Mouse (Mus musculus) limb, embryonic 13.5 days (tissue): Measurements from ENCODE around the gene Auts2. TPM values are rescaled to one million over a fixed set of nuclear protein-coding genes. Genes with fewer than 3 reads are reported as not detected.

Experiments used
- ATAC-seq: fragments of 200-750 bp; cut with Nextera tagmentation; 2 replicates; pipeline ENCODE4 v1.8.0; 2017; ENCODE audit warnings: low read depth, moderate number of reproducible peaks, moderate TSS enrichment; ENCODE audit not compliant: low FRiP score
- H3K27ac ChIP-seq: fragments of 300-500 bp; sonication (generic); 2 replicates; pipeline ENCODE4 v1.5.1; 2015; ENCODE audit warnings: inconsistent platforms, mild to moderate bottlenecking, moderate library complexity
- H3K27me3 ChIP-seq: fragments of 300-500 bp; sonication (generic); 2 replicates; pipeline ENCODE4 v1.6.1; 2015; ENCODE audit warnings: mild to moderate bottlenecking, inconsistent platforms
- H3K36me3 ChIP-seq: fragments of 300-500 bp; sonication (generic); 2 replicates; pipeline ENCODE4 v1.6.1; 2015; ENCODE audit warnings: inconsistent platforms, mild to moderate bottlenecking, moderate library complexity
- H3K4me1 ChIP-seq: fragments of 300-500 bp; sonication (generic); 2 replicates; pipeline ENCODE4 v1.6.1; 2015; ENCODE audit warnings: inconsistent platforms
- H3K4me2 ChIP-seq: fragments of 300-500 bp; sonication (generic); replicated peaks from 2 replicates; pipeline ENCODE4 v1.6.1; 2015; ENCODE audit warnings: inconsistent platforms, mild to moderate bottlenecking, moderate library complexity
- H3K4me3 ChIP-seq: fragments of 300-500 bp; sonication (generic); 2 replicates; pipeline ENCODE4 v1.5.1; 2015; ENCODE audit warnings: moderate library complexity, mild to moderate bottlenecking, inconsistent platforms
- H3K9ac ChIP-seq: fragments of 300-500 bp; sonication (generic); 2 replicates; pipeline ENCODE4 v1.6.1; 2015; ENCODE audit warnings: mild to moderate bottlenecking, inconsistent platforms
- H3K9me3 ChIP-seq: fragments of 300-500 bp; sonication (generic); 2 replicates; pipeline ENCODE4 v1.6.1; 2016; ENCODE audit warnings: inconsistent platforms
- WGBS: fragments of 180-500 bp; shearing (Covaris S2); methylation state at CpG from one replicate; pipeline ENCODE4 v1.1.7; 2015; 5-methylcytosine and 5-hydroxymethylcytosine counted together
- polyA plus RNA-seq: library from polyadenylated mRNA; unstranded; fragments of >200 nt; fragmentation: Nextera tagmentation; extraction: Ambion mirVana; gene quantifications from 2 replicates; pipeline ENCODE4 v1.2.1, GENCODE M21; 2015

The Auts2 gene
- polyA plus RNA-seq, 1 experiment from 2014 or later = 55.1 TPM

DNA sequence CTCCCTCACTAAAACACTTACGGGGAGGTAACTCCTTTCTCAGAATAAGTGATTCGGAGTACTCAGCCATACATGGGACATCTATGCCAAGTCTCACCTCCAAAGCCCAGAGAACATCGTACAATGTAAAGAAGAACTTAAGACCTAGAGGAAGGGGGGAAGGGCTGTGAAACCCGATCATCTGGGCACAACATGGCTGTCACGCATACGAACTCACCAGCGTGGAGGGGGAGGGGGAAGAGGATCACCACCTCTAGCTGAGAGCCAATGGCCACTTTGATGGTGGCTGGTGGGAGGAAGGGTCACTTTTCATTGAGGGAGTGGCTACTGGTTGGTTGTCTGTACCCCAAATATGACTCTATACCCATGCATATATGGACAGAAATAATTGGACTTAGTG is 1053.3 kb downstream of the Auts2 start:
- no peak overlapping the region for H3K4me3 ChIP-seq
- WGBS = 80% methylated on average over 7 of the region's 7 CpGs
- H3K9ac ChIP-seq = no peak overlapping the region
- H3K9me3 ChIP-seq = peaks cover 12% of the 10 kb centered on the region
- no peak for ATAC-seq
- H3K36me3 ChIP-seq = peaks cover 22% of the 10 kb centered on the region
- H3K4me1 ChIP-seq = peaks cover 34% of the 10 kb centered on the region
- H3K4me2 ChIP-seq = no peak overlapping the region
- H3K27me3 ChIP-seq = no peaks in the 10 kb centered on the region
- no peak overlapping the region for H3K27ac ChIP-seq

DNA sequence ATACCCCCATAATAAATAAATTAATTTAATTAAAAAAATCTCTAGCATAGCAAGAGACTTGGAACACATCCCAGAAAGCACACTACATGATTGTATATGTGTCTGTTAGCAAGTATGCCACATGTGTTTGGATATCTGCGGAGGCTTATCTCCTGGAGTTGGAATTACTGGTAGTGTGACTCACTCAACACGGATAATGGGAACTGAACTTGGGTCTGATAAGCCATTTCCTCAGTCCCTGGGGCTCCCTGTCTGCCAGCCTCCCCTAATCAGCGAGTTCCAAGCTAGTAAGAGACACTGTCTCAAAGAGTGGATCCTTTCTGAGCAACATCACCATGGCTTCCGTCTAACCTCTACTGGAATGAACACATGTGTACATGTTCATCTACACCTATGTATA is 1056.6 kb downstream of the Auts2 start:
- no peak for ATAC-seq
- 95% methylated on average over 4 of the region's 4 CpGs for WGBS
- Histone ChIP-seq H3K27ac (no peak overlapping the region), H3K4me2 (no peak overlapping the region), H3K9ac (no peak overlapping the region), H3K36me3 (peaks cover 17% of the 10 kb centered on the region), H3K27me3 (no peaks in the 10 kb centered on the region), H3K4me3 (no peak overlapping the region), H3K4me1 (peaks cover 8% of the 10 kb centered on the region; the same call in 1 of the 2 replicates), H3K9me3 (peaks cover 12% of the 10 kb centered on the region)

DNA sequence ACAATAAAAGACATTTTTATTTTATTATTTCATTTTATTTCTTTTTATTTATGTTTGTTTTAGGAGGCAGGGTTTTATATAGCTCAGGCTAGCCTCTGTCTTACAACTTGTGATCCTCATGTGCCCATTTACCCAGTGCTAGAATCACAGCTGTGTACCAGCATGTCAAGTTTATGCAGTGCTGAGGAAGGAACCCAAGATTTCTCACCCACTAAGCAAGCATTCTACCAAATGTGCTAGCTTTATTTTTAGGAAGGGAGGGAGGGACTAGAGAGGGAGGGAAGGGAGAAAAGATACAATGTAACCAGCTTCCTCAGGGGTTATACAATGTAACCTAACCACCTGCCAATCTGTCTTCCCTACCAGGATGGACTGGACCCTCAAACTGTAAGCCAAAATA is 1067.9 kb downstream of the Auts2 start:
- Histone ChIP-seq H3K36me3 (peaks cover 85% of the 10 kb centered on the region), H3K27me3 (no peaks in the 10 kb centered on the region), H3K4me2 (no peak overlapping the region)

DNA sequence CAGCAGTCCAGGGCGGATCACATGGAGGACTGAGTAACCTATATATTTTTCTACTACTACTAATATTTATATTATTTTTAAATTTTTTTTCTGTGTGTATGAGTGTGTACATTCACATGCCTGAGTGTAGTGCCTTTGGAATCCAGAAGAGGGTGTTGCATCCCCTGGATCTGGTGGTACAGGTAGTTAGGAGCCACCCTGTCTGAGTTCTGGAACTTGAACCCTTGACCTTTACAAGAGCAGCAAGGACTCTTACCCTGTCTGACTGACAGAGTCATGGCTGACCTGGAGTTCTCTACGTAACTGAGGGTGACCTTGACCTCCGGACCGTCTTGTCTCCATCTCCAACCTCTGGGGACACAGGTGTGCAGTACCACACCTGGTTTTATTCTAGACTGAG is 1074.5 kb downstream of the Auts2 start:
- H3K4me1 ChIP-seq = no peaks in the 10 kb centered on the region
- peaks cover 94% of the 10 kb centered on the region for H3K36me3 ChIP-seq
- no peak overlapping the region for H3K27ac ChIP-seq
- WGBS = 85% methylated on average over 4 of the region's 4 CpGs
- H3K4me2 ChIP-seq = no peak overlapping the region
- H3K9ac ChIP-seq = no peak overlapping the region
- no peak overlapping the region for H3K4me3 ChIP-seq
- no peaks in the 10 kb centered on the region for H3K27me3 ChIP-seq
- ATAC-seq = no peak
- H3K9me3 ChIP-seq = 0 out of 2 replicates have a peak, but pooled peaks cover 2% of the 10 kb centered on the region

More for the DNA sequence above, 1067.9 kb downstream of the Auts2 start:
- H3K4me1 ChIP-seq = no peaks in the 10 kb centered on the region
- no peak overlapping the region for H3K4me3 ChIP-seq
- ATAC-seq = no peak
- peaks cover 16% of the 10 kb centered on the region for H3K9me3 ChIP-seq
- H3K9ac ChIP-seq = no peak overlapping the region
- no peak overlapping the region for H3K27ac ChIP-seq

DNA sequence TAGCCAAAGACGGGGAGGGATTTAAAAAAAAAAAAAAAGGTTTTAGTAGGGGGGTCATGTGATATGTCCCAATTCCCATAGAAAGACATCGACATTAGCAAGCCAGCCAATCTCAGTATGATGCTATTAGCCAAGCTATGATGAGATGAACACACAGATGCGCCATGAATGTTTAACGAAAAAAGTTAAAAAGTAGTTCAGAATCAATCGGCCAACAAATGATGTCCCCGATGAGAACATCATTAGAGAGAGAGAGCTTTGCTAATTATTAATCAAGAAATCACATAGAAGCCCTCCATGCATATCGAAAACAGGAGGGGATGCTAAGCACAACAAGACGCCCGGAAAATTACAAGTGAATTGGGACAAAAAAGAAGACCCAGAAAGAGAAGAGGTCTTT is 1077.0 kb downstream of the Auts2 start:
- H3K9ac ChIP-seq = no peak overlapping the region
- H3K9me3 ChIP-seq = 0 out of 2 replicates have a peak, but pooled peaks cover 2% of the 10 kb centered on the region
- 97% methylated on average over 9 of the region's 9 CpGs for WGBS
- ATAC-seq = no peak
- H3K27me3 ChIP-seq = no peaks in the 10 kb centered on the region
- H3K4me3 ChIP-seq = no peak overlapping the region
- peaks cover 94% of the 10 kb centered on the region for H3K36me3 ChIP-seq
- no peaks in the 10 kb centered on the region for H3K4me1 ChIP-seq
- no peak overlapping the region for H3K4me2 ChIP-seq
- H3K27ac ChIP-seq = no peak overlapping the region

DNA sequence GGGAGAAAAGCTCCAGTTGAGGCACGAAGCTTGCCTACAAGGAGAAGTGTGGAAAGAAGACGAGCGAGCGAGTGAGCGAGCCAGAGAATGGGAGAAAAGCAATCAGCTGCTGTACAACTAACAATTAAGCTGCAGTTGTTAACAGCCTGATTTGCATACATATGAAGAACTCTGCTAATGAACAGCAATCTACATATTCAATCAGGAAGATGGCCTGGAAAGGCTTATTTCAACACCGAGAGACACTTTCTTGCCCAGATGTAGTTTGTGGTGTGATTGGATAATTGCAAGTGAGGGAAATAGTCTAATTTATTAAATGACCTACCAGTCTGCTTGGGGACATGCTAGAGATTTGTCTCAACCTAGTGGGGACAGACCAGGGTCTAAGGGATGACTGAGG is 1079.7 kb downstream of the Auts2 start:
- ATAC-seq = no peak
- H3K27me3 ChIP-seq = no peaks in the 10 kb centered on the region
- no peak overlapping the region for H3K9ac ChIP-seq
- WGBS = 94% methylated on average over 6 of the region's 6 CpGs
- H3K4me1 ChIP-seq = no peaks in the 10 kb centered on the region
- no peak overlapping the region for H3K4me2 ChIP-seq
- H3K36me3 ChIP-seq = peaks cover 93% of the 10 kb centered on the region
- 0 out of 2 replicates have a peak, but pooled peaks cover 2% of the 10 kb centered on the region for H3K9me3 ChIP-seq
- H3K4me3 ChIP-seq = no peak overlapping the region
- H3K27ac ChIP-seq = no peak overlapping the region

DNA sequence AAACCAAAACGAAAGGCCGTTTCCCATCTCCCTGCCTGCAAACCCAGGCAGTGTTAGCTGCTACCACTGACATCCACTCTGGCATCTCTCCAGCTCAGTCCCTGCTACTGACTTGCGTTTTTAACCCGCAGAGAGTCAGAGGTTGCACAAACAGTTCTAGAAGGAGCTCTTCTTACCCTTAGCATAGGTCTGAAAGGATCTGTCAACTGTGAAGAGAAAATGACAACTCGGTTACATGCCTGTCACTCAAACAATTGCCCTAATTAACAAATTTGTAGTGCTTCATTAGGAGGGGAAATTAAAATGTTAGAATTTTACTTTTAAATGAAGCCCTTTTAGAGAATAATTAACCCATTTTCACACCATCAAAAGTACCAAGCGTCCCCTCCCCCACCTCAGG is 1083.2 kb downstream of the Auts2 start:
- Histone ChIP-seq H3K36me3 (peaks cover 98% of the 10 kb centered on the region), H3K27me3 (no peaks in the 10 kb centered on the region), H3K9ac (no peak overlapping the region), H3K27ac (no peak overlapping the region), H3K9me3 (no peaks in the 10 kb centered on the region), H3K4me3 (no peak overlapping the region), H3K4me1 (no peaks in the 10 kb centered on the region), H3K4me2 (no peak overlapping the region)
- ATAC-seq = no peak
- WGBS = 90% methylated on average over 6 of the region's 6 CpGs

DNA sequence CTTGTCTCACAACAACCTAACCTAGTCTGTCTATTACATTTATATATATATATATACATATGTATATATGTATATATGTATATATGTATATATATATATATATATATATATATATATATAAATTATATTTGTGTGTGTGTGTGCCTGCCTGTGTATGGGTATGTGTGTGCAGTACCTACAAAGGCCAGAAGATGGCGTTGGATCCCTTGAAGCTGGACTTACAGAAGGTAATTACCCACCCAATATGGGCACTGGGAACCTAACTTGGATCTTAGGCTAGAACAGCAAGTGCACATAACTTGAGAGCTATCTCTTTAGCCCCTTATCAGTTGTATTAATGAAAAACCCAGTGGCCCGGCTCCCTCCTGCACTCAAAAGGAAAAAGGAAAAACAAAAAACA is 1083.6 kb downstream of the Auts2 start:
- H3K9me3 ChIP-seq = no peaks in the 10 kb centered on the region
- H3K4me1 ChIP-seq = no peaks in the 10 kb centered on the region
- WGBS = 74% methylated on average over 2 of the region's 2 CpGs
- no peak overlapping the region for H3K4me2 ChIP-seq
- no peak overlapping the region for H3K4me3 ChIP-seq
- peaks cover 98% of the 10 kb centered on the region for H3K36me3 ChIP-seq
- ATAC-seq = no peak
- no peaks in the 10 kb centered on the region for H3K27me3 ChIP-seq
- no peak overlapping the region for H3K27ac ChIP-seq
- no peak overlapping the region for H3K9ac ChIP-seq

DNA sequence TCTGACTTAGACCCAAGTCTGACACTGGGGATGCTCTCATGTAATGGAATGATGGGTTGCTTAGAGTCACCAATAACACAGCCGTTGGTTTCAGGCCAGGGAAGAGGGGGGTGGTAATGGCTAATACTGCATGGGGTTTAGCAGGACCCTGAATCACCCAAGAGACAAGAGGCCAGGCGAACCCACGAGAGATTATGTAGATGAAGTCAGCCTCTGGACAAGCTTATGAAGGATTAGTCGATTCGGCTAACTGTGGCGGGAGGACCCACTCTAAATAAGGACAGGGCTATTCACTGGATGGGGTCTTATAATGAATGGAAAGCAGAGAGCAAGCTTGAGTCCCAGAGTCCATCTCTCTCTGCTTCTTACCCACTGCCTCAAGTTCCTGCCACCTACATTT is 1084.4 kb downstream of the Auts2 start:
- no peaks in the 10 kb centered on the region for H3K4me1 ChIP-seq
- no peak overlapping the region for H3K9ac ChIP-seq
- H3K4me2 ChIP-seq = no peak overlapping the region
- H3K27me3 ChIP-seq = no peaks in the 10 kb centered on the region
- WGBS = 92% methylated on average over 6 of the region's 6 CpGs
- H3K4me3 ChIP-seq = no peak overlapping the region
- H3K9me3 ChIP-seq = no peaks in the 10 kb centered on the region
- H3K27ac ChIP-seq = no peak overlapping the region
- peaks cover 99% of the 10 kb centered on the region for H3K36me3 ChIP-seq
- no peak for ATAC-seq

DNA sequence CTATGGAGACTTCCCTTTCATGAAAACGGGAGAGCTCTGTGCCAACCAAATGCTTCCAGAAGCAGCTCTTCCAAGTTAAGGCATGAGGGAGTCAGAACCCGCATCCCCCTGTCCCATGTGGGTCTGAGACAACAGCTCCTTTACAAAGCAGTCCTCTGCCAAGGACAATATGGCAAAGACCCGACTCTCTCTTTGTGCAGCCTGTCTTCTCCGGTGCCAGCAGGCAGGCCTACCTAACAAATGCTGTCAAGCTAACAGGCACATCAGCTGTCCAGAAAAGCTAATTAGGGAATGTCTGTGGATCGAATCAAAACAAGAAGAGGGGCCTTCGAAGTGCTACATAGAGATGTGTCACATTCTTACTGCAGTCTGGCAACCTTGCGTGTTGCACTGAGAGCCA is 1085.1 kb downstream of the Auts2 start:
- Histone ChIP-seq H3K27ac (no peak overlapping the region), H3K4me2 (no peak overlapping the region), H3K27me3 (no peaks in the 10 kb centered on the region), H3K4me1 (no peaks in the 10 kb centered on the region), H3K9ac (no peak overlapping the region), H3K36me3 (peaks cover 99% of the 10 kb centered on the region), H3K9me3 (no peaks in the 10 kb centered on the region), H3K4me3 (no peak overlapping the region)
- 89% methylated on average over 7 of the region's 7 CpGs for WGBS
- ATAC-seq = no peak

DNA sequence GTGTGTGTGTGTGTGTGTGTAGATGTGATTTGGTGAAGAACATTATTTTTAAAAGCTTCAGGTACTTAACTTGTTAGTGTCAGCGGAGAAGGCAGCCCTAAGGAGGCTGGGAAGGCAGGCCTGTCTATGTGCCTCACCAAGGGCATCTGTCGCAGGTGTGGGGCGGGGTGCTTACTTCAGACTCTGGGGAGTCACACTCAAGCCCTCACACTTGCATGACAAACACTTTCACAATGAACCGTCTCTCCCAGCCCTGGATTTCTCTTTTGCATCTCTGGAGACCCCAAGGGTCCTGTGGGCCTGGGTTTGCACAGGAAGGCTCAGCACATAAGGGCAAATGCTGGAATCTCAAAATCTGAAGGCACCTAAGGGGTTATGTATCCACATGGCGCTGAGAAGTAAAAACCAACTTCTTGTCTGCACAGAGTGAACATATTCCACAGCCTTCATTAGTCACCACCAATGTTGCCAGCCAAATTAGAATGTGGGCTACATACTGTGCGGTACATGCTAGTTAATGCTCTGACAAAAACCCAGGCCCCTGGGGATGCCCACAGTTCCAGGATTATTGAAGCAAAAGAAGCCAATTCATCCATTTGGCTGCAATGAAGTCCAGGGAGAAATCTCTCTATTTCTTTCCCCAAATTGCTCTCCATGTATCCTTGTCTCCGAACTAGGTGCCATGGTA is 1093.8 kb downstream of the Auts2 start:
- ATAC-seq = no peak
- H3K4me2 ChIP-seq = no peak overlapping the region
- no peaks in the 10 kb centered on the region for H3K27me3 ChIP-seq
- H3K27ac ChIP-seq = no peak overlapping the region
- no peaks in the 10 kb centered on the region for H3K4me1 ChIP-seq
- WGBS = 91% methylated on average over 7 of the region's 7 CpGs
- H3K9ac ChIP-seq = no peak overlapping the region
- H3K9me3 ChIP-seq = no peaks in the 10 kb centered on the region
- H3K36me3 ChIP-seq = peaks cover 99% of the 10 kb centered on the region
- no peak overlapping the region for H3K4me3 ChIP-seq

DNA sequence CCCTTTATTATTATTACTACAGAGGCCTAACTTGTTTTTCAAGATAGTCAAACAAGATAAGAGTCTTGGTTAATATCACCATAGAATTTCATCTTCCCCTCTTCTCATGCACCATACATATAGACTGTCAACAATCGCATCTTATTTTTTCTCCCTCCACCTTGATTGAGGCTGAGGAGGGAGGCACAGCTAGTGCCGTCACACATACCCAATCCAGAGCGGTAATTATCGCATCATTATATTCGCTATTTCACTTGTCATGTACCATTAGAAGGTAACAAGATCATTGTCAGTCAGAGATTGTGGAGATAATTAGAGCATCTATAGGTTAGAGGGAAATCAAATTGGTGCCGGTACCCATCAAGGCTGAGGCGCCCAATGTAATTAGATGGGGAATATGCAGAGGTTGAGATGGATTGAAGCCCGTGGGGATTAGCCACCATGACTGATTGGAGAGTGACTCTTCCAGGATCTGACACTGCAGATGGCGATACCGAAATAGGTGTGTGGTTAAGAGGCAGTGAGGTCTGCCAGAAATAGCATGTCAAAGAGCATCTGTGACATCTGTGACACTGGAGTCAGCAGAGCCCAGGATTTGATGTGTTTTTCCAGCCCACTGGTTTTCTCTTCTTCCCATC is 1107.8 kb downstream of the Auts2 start:
- Histone ChIP-seq H3K4me1 (peaks cover 5% of the 10 kb centered on the region; the same call in 1 of the 2 replicates), H3K36me3 (peaks cover 38% of the 10 kb centered on the region), H3K4me2 (no peak overlapping the region), H3K27ac (no peak overlapping the region), H3K4me3 (no peak overlapping the region), H3K9ac (no peak overlapping the region), H3K27me3 (no peaks in the 10 kb centered on the region), H3K9me3 (0 out of 2 replicates have a peak, but pooled peaks cover 3% of the 10 kb centered on the region)
- 91% methylated on average over 10 of the region's 10 CpGs for WGBS
- ATAC-seq = no peak
